Mouse (Mus musculus): Measurements from ENCODE around the gene Dtnb. TPM values are rescaled to one million over a fixed set of nuclear protein-coding genes. Genes with fewer than 3 reads are reported as not detected.
"Not testable (repeated sequence)": the region's sequence is repeated elsewhere in the genome, so short reads cannot be mapped to it uniquely, and the experiment has no call there.

Dtnb gene
- polyA plus RNA-seq, 1 experiment from 2014 or later, result 30.6 TPM

GRCm38 (mm10) chr12:3680721-3681120, 108.5 kb downstream of the Dtnb start:
- no peaks in the 10 kb centered on the region for H3K4me1 ChIP-seq
- no peaks in the 10 kb centered on the region for H3K9me3 ChIP-seq (replicated peaks)
- H3K36me3 ChIP-seq, result no peaks in the 10 kb centered on the region
- no peak for DNase-seq (ENCODE audit: low spot score)
- 82% methylated on average over 5 of the region's 5 CpGs for WGBS
- H3K27me3 ChIP-seq (ENCODE audit: low read depth, poor library complexity, severe bottlenecking), result no peaks in the 10 kb centered on the region
- no peak overlapping the region for H3K27ac ChIP-seq (replicated peaks)
- H3K4me3 ChIP-seq, result no peak overlapping the region

- H3K27ac ChIP-seq (replicated peaks), result no peak overlapping the region
- no peaks in the 10 kb centered on the region for H3K9me3 ChIP-seq (replicated peaks)
- no peak overlapping the region for H3K4me3 ChIP-seq
- no peak for DNase-seq (ENCODE audit: low spot score)
- H3K4me1 ChIP-seq, result no peaks in the 10 kb centered on the region
- whole genome bisulfite sequencing, result 88% methylated on average over 8 of the region's 8 CpGs
- H3K36me3 ChIP-seq, result no peaks in the 10 kb centered on the region
- no peaks in the 10 kb centered on the region for H3K27me3 ChIP-seq (ENCODE audit: low read depth, poor library complexity, severe bottlenecking)
Measured at GRCm38 (mm10) chr12:3683041-3683440, 110.9 kb downstream of the Dtnb start.

- WGBS, result 87% methylated on average over 7 of the region's 7 CpGs
- H3K27me3 ChIP-seq (ENCODE audit: low read depth, poor library complexity, severe bottlenecking), result no peaks in the 10 kb centered on the region
Measured at GRCm38 (mm10) chr12:3686419-3686940, 114.3 kb downstream of the Dtnb start.

GRCm38 (mm10) chr12:3690926-3691529, 118.8 kb downstream of the Dtnb start:
- WGBS, result 95% methylated on average over 17 of the region's 17 CpGs
- DNase-seq (ENCODE audit: low spot score); H3K4me3 ChIP-seq: not testable (repeated sequence)

More at GRCm38 (mm10) chr12:3686419-3686940, 114.3 kb downstream of the Dtnb start:
- no peak for DNase-seq (ENCODE audit: low spot score)
- Histone ChIP-seq H3K36me3 (no peaks in the 10 kb centered on the region), H3K4me1 (no peaks in the 10 kb centered on the region), H3K27ac (replicated peaks) (no peak overlapping the region), H3K9me3 (replicated peaks) (no peaks in the 10 kb centered on the region), H3K4me3 (no peak overlapping the region)

GRCm38 (mm10) chr12:3692795-3693392, 120.7 kb downstream of the Dtnb start:
- no peaks in the 10 kb centered on the region for H3K4me1 ChIP-seq
- no peaks in the 10 kb centered on the region for H3K9me3 ChIP-seq (replicated peaks)
- no peak for DNase-seq (ENCODE audit: low spot score)
- 89% methylated on average over 6 of the region's 6 CpGs for WGBS
- no peaks in the 10 kb centered on the region for H3K36me3 ChIP-seq
- no peak overlapping the region for H3K27ac ChIP-seq (replicated peaks)
- no peaks in the 10 kb centered on the region for H3K27me3 ChIP-seq (ENCODE audit: low read depth, poor library complexity, severe bottlenecking)
- no peak overlapping the region for H3K4me3 ChIP-seq

More at GRCm38 (mm10) chr12:3690926-3691529, 118.8 kb downstream of the Dtnb start:
- not testable (repeated sequence) for H3K27ac ChIP-seq (replicated peaks); H3K9me3 ChIP-seq (replicated peaks); H3K4me1 ChIP-seq; H3K27me3 ChIP-seq (ENCODE audit: low read depth, poor library complexity, severe bottlenecking); H3K36me3 ChIP-seq

GRCm38 (mm10) chr12:3695741-3696501, 123.7 kb downstream of the Dtnb start:
- no peaks in the 10 kb centered on the region for H3K9me3 ChIP-seq (replicated peaks)
- no peaks in the 10 kb centered on the region for H3K27me3 ChIP-seq (ENCODE audit: low read depth, poor library complexity, severe bottlenecking)
- 75% methylated on average over 5 of the region's 5 CpGs for WGBS
- no peaks in the 10 kb centered on the region for H3K4me1 ChIP-seq
- DNase-seq (ENCODE audit: low spot score), result no peak
- no peak overlapping the region for H3K27ac ChIP-seq (replicated peaks)
- H3K4me3 ChIP-seq, result no peak overlapping the region
- no peaks in the 10 kb centered on the region for H3K36me3 ChIP-seq

GRCm38 (mm10) chr12:3700503-3700902, 128.3 kb downstream of the Dtnb start:
- H3K36me3 ChIP-seq, result no peaks in the 10 kb centered on the region
- H3K9me3 ChIP-seq (replicated peaks), result no peaks in the 10 kb centered on the region
- no peak overlapping the region for H3K27ac ChIP-seq (replicated peaks)
- WGBS, result 92% methylated on average over 4 of the region's 4 CpGs
- no peaks in the 10 kb centered on the region for H3K27me3 ChIP-seq (ENCODE audit: low read depth, poor library complexity, severe bottlenecking)
- H3K4me3 ChIP-seq, result no peak overlapping the region
- no peaks in the 10 kb centered on the region for H3K4me1 ChIP-seq
- DNase-seq (ENCODE audit: low spot score), result no peak

GRCm38 (mm10) chr12:3702903-3703302, 130.7 kb downstream of the Dtnb start:
- no peak overlapping the region for H3K27ac ChIP-seq (replicated peaks)
- H3K27me3 ChIP-seq (ENCODE audit: low read depth, poor library complexity, severe bottlenecking), result no peaks in the 10 kb centered on the region
- H3K4me3 ChIP-seq, result no peak overlapping the region
- no peaks in the 10 kb centered on the region for H3K9me3 ChIP-seq (replicated peaks)
- 91% methylated on average over 7 of the region's 7 CpGs for WGBS
- DNase-seq (ENCODE audit: low spot score), result no peak
- H3K36me3 ChIP-seq, result no peaks in the 10 kb centered on the region
- no peaks in the 10 kb centered on the region for H3K4me1 ChIP-seq

GRCm38 (mm10) chr12:3719151-3719721, 147.1 kb downstream of the Dtnb start:
- H3K9me3 ChIP-seq (replicated peaks), result no peaks in the 10 kb centered on the region
- no peak for DNase-seq (ENCODE audit: low spot score)
- no peaks in the 10 kb centered on the region for H3K27me3 ChIP-seq (ENCODE audit: low read depth, poor library complexity, severe bottlenecking)
- no peaks in the 10 kb centered on the region for H3K4me1 ChIP-seq
- no peak overlapping the region for H3K4me3 ChIP-seq
- H3K36me3 ChIP-seq, result no peaks in the 10 kb centered on the region
- no peak overlapping the region for H3K27ac ChIP-seq (replicated peaks)
- 87% methylated on average over 4 of the region's 4 CpGs for WGBS

- H3K27ac ChIP-seq (replicated peaks), result no peak overlapping the region
- H3K4me3 ChIP-seq, result no peak overlapping the region
- 93% methylated on average over 2 of the region's 2 CpGs for WGBS
- no peak for DNase-seq (ENCODE audit: low spot score)
- H3K36me3 ChIP-seq, result no peaks in the 10 kb centered on the region
- H3K9me3 ChIP-seq (replicated peaks), result no peaks in the 10 kb centered on the region
- no peaks in the 10 kb centered on the region for H3K27me3 ChIP-seq (ENCODE audit: low read depth, poor library complexity, severe bottlenecking)
- H3K4me1 ChIP-seq, result peaks cover 3% of the 10 kb centered on the region; the same call in 1 of the 2 replicates
Measured at GRCm38 (mm10) chr12:3720527-3720926, 148.3 kb downstream of the Dtnb start.

GRCm38 (mm10) chr12:3723762-3724161, 151.6 kb downstream of the Dtnb start:
- H3K4me3 ChIP-seq, result no peak overlapping the region
- H3K27ac ChIP-seq (replicated peaks), result no peak overlapping the region
- H3K36me3 ChIP-seq, result no peaks in the 10 kb centered on the region
- peaks cover 3% of the 10 kb centered on the region; the same call in 1 of the 2 replicates for H3K4me1 ChIP-seq
- whole genome bisulfite sequencing, result 70% methylated on average over 3 of the region's 3 CpGs
- no peaks in the 10 kb centered on the region for H3K9me3 ChIP-seq (replicated peaks)
- H3K27me3 ChIP-seq (ENCODE audit: low read depth, poor library complexity, severe bottlenecking), result no peaks in the 10 kb centered on the region
- no peak for DNase-seq (ENCODE audit: low spot score)

- H3K27ac ChIP-seq (replicated peaks), result no peak overlapping the region
- 69% methylated on average over 5 of the region's 5 CpGs for WGBS
- no peak overlapping the region for H3K4me3 ChIP-seq
- H3K4me1 ChIP-seq, result peaks cover 3% of the 10 kb centered on the region; the same call in 1 of the 2 replicates
- no peaks in the 10 kb centered on the region for H3K36me3 ChIP-seq
- no peak for DNase-seq (ENCODE audit: low spot score)
- no peaks in the 10 kb centered on the region for H3K27me3 ChIP-seq (ENCODE audit: low read depth, poor library complexity, severe bottlenecking)
- H3K9me3 ChIP-seq (replicated peaks), result no peaks in the 10 kb centered on the region
Measured at GRCm38 (mm10) chr12:3724822-3725370, 152.7 kb downstream of the Dtnb start.

Data from midbrain, embryonic 10.5 days (tissue).